Mouse (Mus musculus) MEL (cell line): Measurements from ENCODE around the gene Pax6.

Source experiments
- CTCF ChIP-seq, 3 experiments: IDR thresholded peaks in 2 of 3; conservative IDR thresholded peaks in 1 of 3; 2 replicates each; pipeline ENCODE4 v1.5.1; 2011 to 2012; ENCODE audit warnings: low read length in 3 of 3, low read depth in 2 of 3, mild to moderate bottlenecking in 2 of 3, improper control_type of control experiment in 1 of 3, inconsistent platforms in 1 of 3, mixed read lengths in 1 of 3, moderate library complexity in 1 of 3; ENCODE audit not compliant: control insufficient read depth in 1 of 3, insufficient read depth in 1 of 3, poor library complexity in 1 of 3, severe bottlenecking in 1 of 3
- ELF1 ChIP-seq: IDR thresholded peaks from 2 replicates; pipeline ENCODE4 v1.6.1; 2014; ENCODE audit warnings: low read depth, mild to moderate bottlenecking, inconsistent platforms, low read length, improper control_type of control experiment, moderate library complexity
- EP300 ChIP-seq, 2 experiments: IDR thresholded peaks; 2 replicates each; pipeline ENCODE4 v1.6.1; 2011; ENCODE audit warnings: improper control_type of control experiment in 2 of 2, low read length in 2 of 2, low read depth in 1 of 2, mild to moderate bottlenecking in 1 of 2
- GATA1 ChIP-seq: IDR thresholded peaks from 2 replicates; pipeline ENCODE4 v1.6.1; 2011; ENCODE audit warnings: low read depth, low read length, improper control_type of control experiment
- MAX ChIP-seq: IDR thresholded peaks from 2 replicates; pipeline ENCODE4 v1.6.1; 2011; ENCODE audit warnings: low read length, improper control_type of control experiment
- MAZ ChIP-seq: IDR thresholded peaks from 2 replicates; pipeline ENCODE4 v1.6.1; 2012; ENCODE audit warnings: low read depth, mild to moderate bottlenecking, inconsistent platforms, low read length, improper control_type of control experiment
- POLR2A ChIP-seq, 2 experiments: IDR thresholded peaks; 2 replicates each; pipeline ENCODE4 v1.6.1; 2011 to 2012; ENCODE audit warnings: low read length in 2 of 2, mild to moderate bottlenecking in 2 of 2, control low read depth in 1 of 2, improper control_type of control experiment in 1 of 2, low read depth in 1 of 2, moderate library complexity in 1 of 2; ENCODE audit not compliant: control insufficient read depth in 1 of 2, insufficient read depth in 1 of 2, poor library complexity in 1 of 2
- POLR2AphosphoS2 ChIP-seq: IDR thresholded peaks from 2 replicates; pipeline ENCODE4 v1.6.1; 2011; ENCODE audit warnings: low read length, improper control_type of control experiment
- RCOR1 ChIP-seq: IDR thresholded peaks from 2 replicates; pipeline ENCODE4 v1.6.1; 2012; ENCODE audit warnings: low read depth, mild to moderate bottlenecking, inconsistent platforms, low read length, improper control_type of control experiment
- ZMIZ1 ChIP-seq: IDR thresholded peaks from 2 replicates; pipeline ENCODE4 v1.6.1; 2012; ENCODE audit warnings: low read depth, mild to moderate bottlenecking, inconsistent platforms, low read length, improper control_type of control experiment, moderate library complexity

DNA sequence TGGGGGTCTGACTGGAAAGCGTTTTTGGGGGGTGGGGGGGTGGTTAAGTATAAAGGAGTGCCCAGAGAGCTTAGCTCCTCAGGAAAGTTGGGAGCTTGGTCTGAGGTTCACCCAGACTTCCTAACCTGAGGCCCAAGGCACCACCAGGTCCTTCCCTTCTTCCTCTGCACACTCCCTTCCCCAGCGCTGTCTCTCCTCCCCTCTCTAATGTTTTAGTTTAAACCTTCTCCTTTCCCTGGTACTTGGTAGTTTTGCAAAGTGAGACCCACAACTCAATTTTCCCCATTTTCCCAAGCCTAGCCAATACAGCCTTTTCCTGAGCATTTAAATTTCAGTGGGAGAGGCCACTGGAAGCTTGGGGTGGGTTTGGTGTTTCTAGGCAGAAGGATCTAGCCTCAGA is 10.6 kb downstream of the Pax6 start:
- TF ChIP-seq CTCF (IDR thresholded peaks at IDR 0.05 in 2 of 3, conservative IDR thresholded peaks at IDR 0.05 in 1 of 3; ENCODE audit: control insufficient read depth in 1 of 3, insufficient read depth in 1 of 3, low read depth in 2 of 3, low read length in 3 of 3, poor library complexity in 1 of 3, severe bottlenecking in 1 of 3) = no peak
- no peak for TF ChIP-seq POLR2AphosphoS2
- no peak for TF ChIP-seq MAZ
- no peak for TF ChIP-seq GATA1
- no peak for TF ChIP-seq EP300 (IDR thresholded peaks at IDR 0.05; ENCODE audit: low read depth in 1 of 2, low read length in 2 of 2)
- no peak for TF ChIP-seq RCOR1
- TF ChIP-seq ELF1 = no peak
- TF ChIP-seq MAX = no peak
- no peak for TF ChIP-seq POLR2A (IDR thresholded peaks at IDR 0.05; ENCODE audit: control insufficient read depth in 1 of 2, insufficient read depth in 1 of 2, low read depth in 1 of 2, low read length in 2 of 2, poor library complexity in 1 of 2)
- no peak for TF ChIP-seq ZMIZ1
